Mouse (Mus musculus) bone marrow macrophage, adult 2 months (primary cell): ENCODE results near the gene Fam78a.

Experiments
- CTCF ChIP-seq: IDR thresholded peaks from 2 replicates; pipeline ENCODE4 v1.5.1; 2012; ENCODE audit warnings: low read depth, mild to moderate bottlenecking, low read length, moderate library complexity
- POLR2A ChIP-seq: IDR thresholded peaks from 2 replicates; pipeline ENCODE4 v1.6.1; 2012; ENCODE audit warnings: mild to moderate bottlenecking, low read depth, low read length, borderline replicate concordance

DNA sequence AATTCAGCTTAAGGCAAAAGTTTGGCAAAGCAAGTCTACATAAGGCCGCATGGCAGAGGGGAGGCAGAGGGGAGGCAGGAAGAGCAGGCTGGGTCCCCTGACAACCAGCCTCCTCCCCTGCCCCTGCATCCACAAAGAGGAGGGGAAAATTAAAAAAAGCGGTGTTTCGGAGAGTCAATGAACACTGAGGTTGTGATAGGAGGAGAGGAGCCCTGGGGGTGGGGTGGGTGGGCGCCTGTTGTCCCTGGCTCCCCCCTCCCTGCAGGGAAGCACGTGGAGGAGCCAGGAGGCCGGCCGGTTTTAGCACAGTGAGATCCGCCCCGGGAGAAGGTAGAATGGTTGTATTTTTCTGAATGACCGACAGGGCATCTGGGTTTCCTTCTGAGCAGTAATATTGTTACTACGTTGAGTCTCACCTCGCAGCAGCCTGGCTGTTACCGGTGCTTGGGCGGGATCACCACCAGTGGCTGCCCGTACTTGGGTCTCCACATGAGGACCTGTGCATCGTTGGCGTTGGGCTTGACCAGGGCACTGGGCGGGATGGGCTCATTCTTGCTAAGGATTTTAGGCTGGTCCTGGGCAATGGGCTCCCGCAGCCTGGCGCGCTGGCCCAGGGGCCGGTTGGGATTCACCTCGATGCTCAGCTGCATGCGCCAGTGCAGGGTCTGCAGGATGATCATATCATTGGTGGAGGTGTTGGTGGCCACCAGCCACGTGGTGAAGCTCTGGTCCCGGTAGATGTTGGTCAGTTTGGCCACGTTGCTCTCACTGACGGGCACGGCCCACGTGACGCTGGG lies 15.6 kb downstream of the Fam78a start:
- no peak for TF ChIP-seq CTCF
- no peak for TF ChIP-seq POLR2A
